ENCODE assay signal across 8 mouse cellular contexts in the genomic region with DNA sequence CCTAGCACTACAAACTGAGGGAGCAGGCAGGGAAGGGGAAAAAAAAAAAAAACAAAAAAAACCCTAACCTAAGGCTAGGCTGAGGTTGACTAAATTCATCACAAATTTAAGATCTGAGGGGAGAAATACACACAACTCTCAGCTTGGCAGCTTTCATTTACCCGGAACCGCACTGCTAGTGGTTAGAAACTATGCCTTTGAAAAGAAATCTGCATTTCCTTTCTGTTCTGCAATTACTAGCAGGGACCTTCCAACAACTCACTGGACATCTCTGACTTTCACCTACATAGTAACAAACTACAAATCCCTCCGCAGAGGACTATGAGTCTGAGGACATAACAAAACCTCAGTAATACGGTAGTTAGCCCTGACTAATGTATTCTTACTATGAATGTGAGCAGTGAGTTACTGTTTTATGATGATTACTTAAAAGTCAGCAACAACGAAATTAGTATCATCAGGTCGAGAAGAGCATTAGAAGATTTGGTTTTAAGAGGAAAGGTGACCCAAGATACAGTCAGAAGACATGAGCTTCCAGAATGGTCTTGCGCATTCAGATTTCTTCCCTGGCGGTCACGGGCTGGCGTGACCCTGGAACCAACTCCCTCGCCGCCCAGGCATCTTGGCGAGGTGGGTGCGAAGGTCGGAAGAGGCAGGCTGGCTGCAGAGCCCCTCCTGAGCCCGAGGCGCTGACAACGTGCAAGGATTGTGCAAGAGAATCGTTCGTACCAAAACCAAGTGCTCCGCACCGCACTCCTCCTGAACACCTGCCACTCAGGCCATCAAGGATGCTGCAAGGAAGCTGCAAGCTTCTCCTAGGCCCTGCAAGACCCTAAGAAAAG. TPM values are rescaled to one million over a fixed set of nuclear protein-coding genes. Genes with fewer than 3 reads are reported as not detected.
DNase-seq lines count a peak whose midpoint lies in the region; ATAC-seq and TF ChIP-seq lines count a peak whose summit lies in the region.

No protein-coding gene starts in this region.

- DNase-seq in frontal cortex, postnatal 25 days (ENCODE audit: low spot score in 2 of 2) = no peak
- DNase-seq in 416B (ENCODE audit: low read depth) = peak; percentile 57
- no peak for DNase-seq in limb, embryonic 10.5 days (ENCODE audit: low spot score)
- DNase-seq in gastrocnemius, adult 18-20 months (ENCODE audit: low spot score) = no peak
- no peak for DNase-seq in cerebellum, adult 9-10 months

- 3% methylated on average over 22 of the region's 22 CpGs for WGBS in embryonic facial prominence, embryonic 13.5 days
- 7% methylated on average over 22 of the region's 22 CpGs for WGBS in limb, embryonic 10.5 days
- under 1% methylated on average over 22 of the region's 22 CpGs for WGBS in olfactory bulb, adult 2 months

- peak; percentile 4; the same call in 1 of the 2 replicates for ATAC-seq in frontal cortex, adult (ENCODE audit: low TSS enrichment)
- ATAC-seq in embryonic facial prominence, embryonic 13.5 days (ENCODE audit: insufficient number of reproducible peaks, insufficient read depth, low FRiP score, low TSS enrichment, low read depth) = no peak

- H3K4me3 ChIP-seq in embryonic facial prominence, embryonic 13.5 days = peak overlapping the region; percentile 84
- H3K4me3 ChIP-seq in limb, embryonic 10.5 days = peak overlapping the region; percentile 89
- peak overlapping the region; percentile 73 for H3K4me3 ChIP-seq in olfactory bulb, adult 2 months (ENCODE audit: insufficient read depth, low read depth, low read length)

- H3K36me3 ChIP-seq in embryonic facial prominence, embryonic 13.5 days = peaks cover 16% of the 10 kb centered on the region; the same call in 1 of the 2 replicates
- peaks cover 38% of the 10 kb centered on the region for H3K36me3 ChIP-seq in limb, embryonic 10.5 days

- no peak for TF ChIP-seq CTCF in olfactory bulb, adult 2 months (IDR thresholded peaks at IDR 0.05; ENCODE audit: insufficient read depth, low read depth, low read length)

- peak overlapping the region; percentile 87 for H3K9ac ChIP-seq in embryonic facial prominence, embryonic 13.5 days

- peaks cover 31% of the 10 kb centered on the region for H3K4me1 ChIP-seq in embryonic facial prominence, embryonic 13.5 days
- H3K4me1 ChIP-seq in limb, embryonic 10.5 days = peaks cover 17% of the 10 kb centered on the region
- H3K4me1 ChIP-seq in olfactory bulb, adult 2 months (ENCODE audit: control insufficient read depth, insufficient read depth, low read length) = peaks cover 13% of the 10 kb centered on the region

- no peak for TF ChIP-seq POLR2A in olfactory bulb, adult 2 months (IDR thresholded peaks at IDR 0.05; ENCODE audit: insufficient read depth, low read depth, low read length)

- no peaks in the 10 kb centered on the region for H3K9me3 ChIP-seq in embryonic facial prominence, embryonic 13.5 days
- no peaks in the 10 kb centered on the region for H3K9me3 ChIP-seq in limb, embryonic 10.5 days (replicated peaks)

- H3K27ac ChIP-seq in embryonic facial prominence, embryonic 13.5 days = peak overlapping the region; percentile 83
- H3K27ac ChIP-seq in limb, embryonic 10.5 days = peak overlapping the region; percentile 95
- H3K27ac ChIP-seq in olfactory bulb, adult 2 months (ENCODE audit: insufficient read depth, low read depth, low read length) = peak overlapping the region; percentile 93

- H3K27me3 ChIP-seq in embryonic facial prominence, embryonic 13.5 days = no peaks in the 10 kb centered on the region
- H3K27me3 ChIP-seq in limb, embryonic 10.5 days (ENCODE audit: low read depth, poor library complexity, severe bottlenecking) = no peaks in the 10 kb centered on the region

- peak overlapping the region; percentile 85 for H3K4me2 ChIP-seq in embryonic facial prominence, embryonic 13.5 days

RNA-seq across cellular contexts. Expression of a gene that starts 14.2 kb away (rescaled TPM):
- polyA plus RNA-seq in embryonic facial prominence, embryonic 13.5 days (2015; fragmentation: Nextera tagmentation; extraction: Ambion mirVana) = 545 and 624 TPM in 2 replicates
- 684 and 695 TPM in 2 replicates for polyA plus RNA-seq in limb, embryonic 10.5 days (2016; fragmentation: Nextera tagmentation; extraction: Ambion mirVana)
- not detected in 2 replicates for polyA plus RNA-seq in olfactory bulb, adult 2 months (2012; ENCODE audit: insufficient read depth, insufficient read length, low replicate concordance, missing spikeins)
- total RNA-seq in gastrocnemius, adult 18-20 months (2021) = 100 to 1,000 TPM; 512 to 541 TPM

RNA-seq across cellular contexts. Expression of a gene that starts 14.4 kb away (rescaled TPM):
- 63.2 and 68.8 TPM in 2 replicates for polyA plus RNA-seq in embryonic facial prominence, embryonic 13.5 days (2015; fragmentation: Nextera tagmentation; extraction: Ambion mirVana)
- polyA plus RNA-seq in limb, embryonic 10.5 days (2016; fragmentation: Nextera tagmentation; extraction: Ambion mirVana) = 78.0 and 89.8 TPM in 2 replicates
- not detected in 2 replicates for polyA plus RNA-seq in olfactory bulb, adult 2 months (2012; ENCODE audit: insufficient read depth, insufficient read length, low replicate concordance, missing spikeins)
- 10 to 100 TPM in 1 of 2 experiments, 1 to 10 TPM in 1; 5.9 to 16.7 TPM for total RNA-seq in gastrocnemius, adult 18-20 months (2021)

RNA-seq across cellular contexts. Expression of a gene that starts 27.1 kb away (rescaled TPM):
- polyA plus RNA-seq in embryonic facial prominence, embryonic 13.5 days (2015; fragmentation: Nextera tagmentation; extraction: Ambion mirVana) = 304 and 312 TPM in 2 replicates
- 316 and 317 TPM in 2 replicates for polyA plus RNA-seq in limb, embryonic 10.5 days (2016; fragmentation: Nextera tagmentation; extraction: Ambion mirVana)
- polyA plus RNA-seq in olfactory bulb, adult 2 months (2012; ENCODE audit: insufficient read depth, insufficient read length, low replicate concordance, missing spikeins) = not detected in 2 replicates
- total RNA-seq in gastrocnemius, adult 18-20 months (2021) = 100 to 1,000 TPM; 308 to 352 TPM

RNA-seq across cellular contexts. Expression of a gene that starts 58.0 kb away (rescaled TPM):
- 0.23 TPM in 1 of 2 replicates, not detected in the other for polyA plus RNA-seq in embryonic facial prominence, embryonic 13.5 days (2015; fragmentation: Nextera tagmentation; extraction: Ambion mirVana)
- not detected in 2 replicates for polyA plus RNA-seq in limb, embryonic 10.5 days (2016; fragmentation: Nextera tagmentation; extraction: Ambion mirVana)
- not detected in 2 replicates for polyA plus RNA-seq in olfactory bulb, adult 2 months (2012; ENCODE audit: insufficient read depth, insufficient read length, low replicate concordance, missing spikeins)
- total RNA-seq in gastrocnemius, adult 18-20 months (2021) = not detected

RNA-seq across cellular contexts. Expression of a gene that starts 58.9 kb away (rescaled TPM):
- polyA plus RNA-seq in embryonic facial prominence, embryonic 13.5 days (2015; fragmentation: Nextera tagmentation; extraction: Ambion mirVana) = 186 and 190 TPM in 2 replicates
- 185 and 206 TPM in 2 replicates for polyA plus RNA-seq in limb, embryonic 10.5 days (2016; fragmentation: Nextera tagmentation; extraction: Ambion mirVana)
- polyA plus RNA-seq in olfactory bulb, adult 2 months (2012; ENCODE audit: insufficient read depth, insufficient read length, low replicate concordance, missing spikeins) = not detected in 2 replicates
- total RNA-seq in gastrocnemius, adult 18-20 months (2021) = 10 to 100 TPM; 16.6 to 16.9 TPM

Comparison
In these comparisons a context has a peak if more than half of its experiments do, and no peak if none do; other contexts are left out.
1. RNA of a gene that starts 27.1 kb away (polyA plus RNA-seq): 316 to 317 TPM in limb, embryonic 10.5 days and 304 to 312 TPM in embryonic facial prominence, embryonic 13.5 days; not detected in olfactory bulb, adult 2 months; every median in the first group is over 100 times any median in the second.
2. Peak in every context shown above with its lines, with median percentiles within 50 percentile points of each other: H3K27ac ChIP-seq and H3K4me3 ChIP-seq.